Mouse (Mus musculus) hindbrain, embryonic 15.5 days (tissue): ENCODE measurements around the gene Gm37240. TPM values are rescaled to one million over a fixed set of nuclear protein-coding genes. Genes with fewer than 3 reads are reported as not detected.

Source experiments
- ATAC-seq: fragments of 200-750 bp; cut with Nextera tagmentation; 2 replicates; pipeline ENCODE4 v1.8.0; 2017; ENCODE audit warnings: low read depth, moderate number of reproducible peaks, moderate TSS enrichment; ENCODE audit not compliant: low FRiP score
- H3K27ac ChIP-seq: fragments of 300-500 bp; sonication (generic); replicated peaks from 2 replicates; pipeline ENCODE4 v1.5.1; 2015; ENCODE audit warnings: mild to moderate bottlenecking, inconsistent platforms
- H3K27me3 ChIP-seq: fragments of 300-500 bp; sonication (generic); 2 replicates; pipeline ENCODE4 v1.6.1; 2015; ENCODE audit warnings: control low read depth, inconsistent platforms
- H3K36me3 ChIP-seq: fragments of 300-500 bp; sonication (generic); 2 replicates; pipeline ENCODE4 v1.6.1; 2015; ENCODE audit warnings: control low read depth, inconsistent platforms
- H3K4me1 ChIP-seq: fragments of 300-500 bp; sonication (generic); replicated peaks from 2 replicates; pipeline ENCODE4 v1.6.1; 2015; ENCODE audit warnings: control low read depth, inconsistent platforms
- H3K4me2 ChIP-seq: fragments of 300-500 bp; sonication (generic); 2 replicates; pipeline ENCODE4 v1.6.1; 2015; ENCODE audit warnings: moderate library complexity, mild to moderate bottlenecking, inconsistent platforms
- H3K4me3 ChIP-seq: fragments of 300-500 bp; sonication (generic); 2 replicates; pipeline ENCODE4 v1.5.1; 2015; ENCODE audit warnings: mild to moderate bottlenecking, inconsistent platforms
- H3K9ac ChIP-seq: fragments of 300-500 bp; sonication (generic); 2 replicates; pipeline ENCODE4 v1.6.1; 2015; ENCODE audit warnings: inconsistent platforms
- H3K9me3 ChIP-seq: fragments of 300-500 bp; sonication (generic); 2 replicates; pipeline ENCODE4 v1.6.1; 2016; ENCODE audit warnings: control low read depth, inconsistent platforms
- WGBS: fragments of 180-500 bp; shearing (Covaris S2); methylation state at CpG from one replicate; pipeline ENCODE4 v1.1.7; 2015; 5-methylcytosine and 5-hydroxymethylcytosine counted together
- polyA plus RNA-seq: library from polyadenylated mRNA; unstranded; fragments of >200 nt; fragmentation: Nextera tagmentation; extraction: Ambion mirVana; gene quantifications from 2 replicates; pipeline ENCODE4 v1.2.1, GENCODE M21; 2015

Gm37240 gene
- polyA plus RNA-seq, 1 experiment from 2014 or later: 0.87 TPM

DNA sequence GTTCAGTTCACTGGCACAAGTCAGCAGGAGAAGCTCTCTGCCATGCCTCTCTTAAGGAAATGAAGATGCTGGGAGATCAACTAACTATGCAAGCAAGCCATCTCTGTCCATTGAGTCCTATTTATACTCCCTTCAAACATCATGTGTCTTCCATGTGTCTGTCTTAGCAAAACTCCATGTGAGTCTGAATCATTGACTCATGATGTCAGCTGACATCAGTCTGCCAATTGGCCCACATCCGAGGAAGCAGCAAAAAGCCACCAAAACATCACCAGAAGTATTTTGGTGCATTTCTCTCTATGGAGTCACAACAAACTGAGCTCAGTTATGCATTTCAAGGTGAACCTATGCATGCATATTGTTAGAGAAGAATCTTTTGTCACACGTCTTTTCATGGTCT lies 1245.9 kb downstream of the Gm37240 start:
- no peaks in the 10 kb centered on the region for H3K9me3 ChIP-seq
- H3K4me2 ChIP-seq: no peak overlapping the region
- H3K4me1 ChIP-seq: peaks cover 6% of the 10 kb centered on the region; the same call in 1 of the 2 replicates
- no peak for ATAC-seq
- 90% methylated on average over 2 of the region's 2 CpGs for WGBS
- H3K36me3 ChIP-seq: no peaks in the 10 kb centered on the region
- no peak overlapping the region for H3K27ac ChIP-seq
- no peaks in the 10 kb centered on the region for H3K27me3 ChIP-seq
- no peak overlapping the region for H3K9ac ChIP-seq
- no peak overlapping the region for H3K4me3 ChIP-seq

DNA sequence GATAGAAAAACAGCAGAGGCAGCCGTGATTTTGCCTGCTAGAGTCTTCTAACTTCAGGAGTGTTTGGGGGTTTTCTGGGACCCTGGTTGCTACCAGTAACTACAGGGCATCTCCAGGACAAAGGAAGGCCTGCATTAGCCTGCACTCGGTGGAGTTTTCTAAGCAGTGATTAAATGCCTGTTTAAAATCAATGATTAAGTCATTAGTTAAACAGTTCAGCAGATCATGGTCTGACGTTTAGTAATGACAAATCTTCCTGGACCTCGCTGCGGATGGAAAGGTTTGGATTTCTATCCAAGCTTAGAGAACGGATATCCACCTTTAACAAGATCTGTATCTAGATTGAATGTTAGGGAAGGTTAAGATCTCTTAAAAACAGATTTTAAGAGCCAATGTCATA lies 1246.8 kb downstream of the Gm37240 start:
- Histone ChIP-seq H3K4me1 (peaks cover 6% of the 10 kb centered on the region; the same call in 1 of the 2 replicates), H3K36me3 (no peaks in the 10 kb centered on the region), H3K9ac (no peak overlapping the region), H3K27ac (no peak overlapping the region), H3K27me3 (no peaks in the 10 kb centered on the region), H3K9me3 (no peaks in the 10 kb centered on the region), H3K4me3 (no peak overlapping the region), H3K4me2 (no peak overlapping the region)
- 37% methylated on average over 6 of the region's 6 CpGs for WGBS
- no peak for ATAC-seq

DNA sequence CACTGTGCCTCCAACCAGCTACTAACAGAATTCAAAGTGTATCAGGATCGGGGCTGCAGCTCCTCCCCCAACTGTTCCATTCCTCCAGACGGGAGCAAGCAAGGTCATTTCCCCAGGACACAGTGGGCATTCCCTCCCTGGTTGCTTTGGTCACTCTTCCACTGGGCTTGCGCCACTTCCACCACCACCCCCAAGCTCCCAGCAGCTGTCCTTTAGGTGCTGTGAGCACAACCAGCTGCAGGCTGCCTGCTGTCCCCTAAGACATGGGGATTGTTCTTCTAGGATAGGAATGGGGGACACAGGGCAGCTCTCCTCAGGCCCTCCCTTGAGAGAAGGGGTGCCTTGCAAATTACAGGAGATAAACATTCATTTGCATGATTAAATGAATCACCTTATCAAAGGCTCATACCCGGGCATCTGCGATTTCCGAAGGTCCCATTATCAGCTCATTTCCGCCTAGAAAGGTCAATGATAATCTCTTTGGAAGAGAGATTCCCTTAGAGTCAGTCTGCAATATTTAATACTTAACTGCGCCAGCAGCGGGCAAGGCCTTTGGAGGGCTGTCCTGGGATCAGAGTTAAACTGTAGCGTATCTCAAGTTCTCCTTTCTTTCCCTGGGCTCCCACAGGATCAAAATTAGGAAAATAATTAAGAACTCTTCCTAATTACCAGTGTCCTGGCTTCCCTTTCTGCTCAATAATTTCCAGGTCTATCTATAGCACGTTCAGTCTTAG lies 1247.4 kb downstream of the Gm37240 start:
- ATAC-seq: no peak
- Histone ChIP-seq H3K27me3 (no peaks in the 10 kb centered on the region), H3K36me3 (no peaks in the 10 kb centered on the region), H3K9ac (no peak overlapping the region), H3K4me2 (no peak overlapping the region), H3K4me3 (no peak overlapping the region), H3K27ac (no peak overlapping the region), H3K4me1 (peaks cover 6% of the 10 kb centered on the region; the same call in 1 of the 2 replicates), H3K9me3 (no peaks in the 10 kb centered on the region)
- WGBS: 42% methylated on average over 11 of the region's 11 CpGs

DNA sequence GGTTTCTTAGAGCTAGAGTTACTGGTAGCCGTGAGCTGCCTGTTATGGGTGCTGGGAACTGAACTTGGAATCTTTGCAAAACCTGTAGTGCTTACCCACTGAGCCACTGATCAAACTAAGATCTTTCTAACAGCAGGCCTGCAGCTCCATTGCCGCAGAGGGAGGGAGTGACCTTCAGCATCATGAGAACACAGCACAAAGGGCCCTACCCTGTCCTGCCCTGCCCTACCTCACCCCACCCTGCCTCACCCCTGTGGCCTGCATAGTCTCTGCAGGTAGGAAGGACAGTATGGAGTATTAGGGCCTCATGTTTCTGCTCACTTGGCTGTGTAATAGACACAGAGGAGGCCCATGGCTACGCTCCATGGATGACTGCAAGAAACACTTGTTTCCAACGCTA lies 1248.5 kb downstream of the Gm37240 start:
- Histone ChIP-seq H3K27ac (no peak overlapping the region), H3K4me2 (no peak overlapping the region), H3K4me1 (peaks cover 6% of the 10 kb centered on the region; the same call in 1 of the 2 replicates), H3K36me3 (no peaks in the 10 kb centered on the region), H3K9me3 (no peaks in the 10 kb centered on the region), H3K27me3 (no peaks in the 10 kb centered on the region), H3K9ac (no peak overlapping the region), H3K4me3 (no peak overlapping the region)
- no peak for ATAC-seq
- 87% methylated on average over 4 of the region's 4 CpGs for WGBS

DNA sequence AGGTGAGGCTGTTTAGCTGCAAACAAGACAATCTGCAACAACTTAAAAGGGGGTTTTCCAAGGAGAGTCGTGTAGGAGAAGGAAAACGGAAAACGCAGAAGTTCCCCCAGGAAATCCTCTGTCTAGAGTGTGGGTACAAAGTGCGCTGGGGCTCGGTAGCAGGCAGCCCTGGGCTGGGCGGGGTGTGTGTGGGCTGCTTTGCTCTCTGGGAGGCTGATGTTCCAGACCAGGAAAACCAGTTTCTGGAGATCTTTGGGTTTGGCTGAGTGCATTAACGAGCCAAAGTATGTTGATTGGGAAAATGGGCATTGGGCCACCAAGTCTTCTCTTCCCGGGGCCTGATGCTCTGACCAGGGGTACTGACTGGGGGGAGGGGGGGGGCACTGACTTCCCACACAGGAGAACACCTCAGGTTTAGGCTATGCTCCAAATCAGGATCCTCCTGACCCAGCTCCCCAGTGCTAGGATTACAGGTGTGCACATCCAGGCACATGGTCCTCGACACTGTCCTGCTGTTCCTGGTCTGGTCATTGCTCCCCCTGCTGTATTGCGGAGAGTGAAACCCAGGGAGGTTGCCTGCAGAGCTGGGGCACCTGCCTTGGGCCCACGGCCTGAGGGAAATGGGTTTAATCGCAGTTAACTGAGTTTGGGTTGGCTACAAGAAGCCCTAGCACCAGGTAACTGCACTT lies 1249.3 kb downstream of the Gm37240 start:
- H3K4me3 ChIP-seq: no peak overlapping the region
- no peaks in the 10 kb centered on the region for H3K36me3 ChIP-seq
- ATAC-seq: no peak
- 75% methylated on average over 12 of the region's 12 CpGs for WGBS
- H3K9me3 ChIP-seq: no peaks in the 10 kb centered on the region
- peaks cover 6% of the 10 kb centered on the region; the same call in 1 of the 2 replicates for H3K4me1 ChIP-seq
- no peak overlapping the region for H3K27ac ChIP-seq
- H3K27me3 ChIP-seq: no peaks in the 10 kb centered on the region
- no peak overlapping the region for H3K4me2 ChIP-seq
- no peak overlapping the region for H3K9ac ChIP-seq

DNA sequence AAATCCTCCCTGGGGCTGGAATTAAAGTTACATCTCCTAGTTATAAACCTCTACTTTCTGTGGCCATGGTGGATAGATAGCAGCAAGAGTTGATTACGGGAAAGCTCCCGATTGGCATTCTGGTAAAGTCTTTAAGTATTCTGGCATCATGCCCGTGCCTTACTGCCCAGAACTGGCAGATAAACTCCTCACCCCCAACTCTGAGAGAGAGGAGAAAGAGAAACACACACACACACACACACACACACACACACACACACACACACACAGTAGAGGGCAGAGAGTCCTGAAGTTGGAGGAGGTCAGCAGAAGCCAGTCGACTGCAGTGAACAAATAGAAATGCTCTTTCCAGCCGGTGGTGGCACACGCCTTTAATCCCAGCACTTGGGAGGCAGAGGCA lies 1250.2 kb downstream of the Gm37240 start:
- no peak overlapping the region for H3K4me2 ChIP-seq
- H3K9me3 ChIP-seq: no peaks in the 10 kb centered on the region
- no peaks in the 10 kb centered on the region for H3K27me3 ChIP-seq
- no peak overlapping the region for H3K27ac ChIP-seq
- no peak overlapping the region for H3K4me3 ChIP-seq
- no peaks in the 10 kb centered on the region for H3K36me3 ChIP-seq
- 83% methylated on average over 6 of the region's 6 CpGs for WGBS
- peaks cover 6% of the 10 kb centered on the region; the same call in 1 of the 2 replicates for H3K4me1 ChIP-seq
- H3K9ac ChIP-seq: no peak overlapping the region
- ATAC-seq: no peak

DNA sequence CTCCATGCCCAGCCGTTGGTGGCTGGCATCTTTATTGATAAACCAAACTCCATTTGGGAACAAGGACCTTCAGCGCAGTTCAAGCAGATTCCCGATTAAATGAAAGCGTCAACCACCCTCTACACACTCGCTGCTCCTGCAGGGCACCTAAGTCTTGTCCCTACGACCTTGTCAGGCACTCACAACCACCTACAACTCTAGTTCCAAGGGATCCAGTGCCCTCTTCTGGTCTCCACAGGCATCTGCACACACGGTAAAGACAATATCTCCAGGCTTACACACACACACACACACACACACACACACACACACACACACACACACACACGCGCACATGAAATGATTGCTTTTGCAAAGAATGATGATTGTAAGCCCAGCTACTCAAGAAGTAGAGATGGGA lies 1255.7 kb downstream of the Gm37240 start:
- H3K27ac ChIP-seq: no peak overlapping the region
- no peaks in the 10 kb centered on the region for H3K9me3 ChIP-seq
- no peak overlapping the region for H3K4me2 ChIP-seq
- no peak overlapping the region for H3K9ac ChIP-seq
- no peaks in the 10 kb centered on the region for H3K36me3 ChIP-seq
- no peak overlapping the region for H3K4me3 ChIP-seq
- no peaks in the 10 kb centered on the region for H3K4me1 ChIP-seq
- ATAC-seq: no peak
- H3K27me3 ChIP-seq: no peaks in the 10 kb centered on the region
- 93% methylated on average over 9 of the region's 9 CpGs for WGBS

DNA sequence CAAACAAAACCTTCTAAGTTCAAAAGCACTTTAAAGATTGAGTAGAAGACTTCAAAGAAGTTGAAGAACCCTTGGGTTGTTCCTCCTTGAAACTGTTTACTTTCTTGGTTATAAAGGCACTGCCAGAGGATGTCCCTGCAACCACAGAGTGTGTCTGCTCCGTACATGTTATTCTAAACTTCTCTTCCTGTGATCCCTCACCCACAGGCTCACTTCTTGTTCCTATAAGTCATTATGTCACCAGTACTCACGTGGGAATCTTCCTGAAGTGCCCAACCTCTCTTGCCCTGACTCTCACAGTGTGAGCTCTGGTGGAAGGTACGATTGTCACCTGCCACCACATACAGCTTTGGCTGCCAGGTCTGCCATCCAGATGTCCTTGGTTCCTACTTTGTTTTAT lies 1265.3 kb downstream of the Gm37240 start:
- Histone ChIP-seq H3K9ac (no peak overlapping the region), H3K4me2 (no peak overlapping the region), H3K36me3 (no peaks in the 10 kb centered on the region), H3K27me3 (no peaks in the 10 kb centered on the region), H3K4me1 (peaks cover 7% of the 10 kb centered on the region; the same call in 1 of the 2 replicates), H3K9me3 (no peaks in the 10 kb centered on the region), H3K27ac (no peak overlapping the region), H3K4me3 (no peak overlapping the region)
- ATAC-seq: no peak
- WGBS: 68% methylated on average over 3 of the region's 3 CpGs

DNA sequence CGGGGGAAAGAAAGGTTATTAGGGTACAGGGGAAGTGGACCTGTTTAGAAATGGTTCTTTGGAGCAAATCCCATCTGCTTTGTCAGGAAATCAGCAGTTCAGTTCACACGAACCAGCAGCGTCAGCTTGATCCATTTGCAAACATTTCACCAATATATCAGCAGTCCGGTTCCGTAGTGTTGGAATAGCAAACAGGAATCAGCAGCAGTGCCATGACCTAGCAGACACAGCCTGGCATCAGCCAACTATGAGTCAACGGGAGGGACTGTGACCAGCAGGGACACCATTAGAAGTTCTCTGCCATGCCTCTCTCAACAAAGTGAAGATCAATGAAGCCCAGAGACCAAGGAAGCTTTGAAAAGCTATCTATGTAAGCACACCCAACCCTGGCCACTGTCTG lies 1267.6 kb downstream of the Gm37240 start:
- no peaks in the 10 kb centered on the region for H3K4me1 ChIP-seq
- no peak overlapping the region for H3K9ac ChIP-seq
- H3K9me3 ChIP-seq: no peaks in the 10 kb centered on the region
- H3K36me3 ChIP-seq: no peaks in the 10 kb centered on the region
- no peak for ATAC-seq
- H3K4me3 ChIP-seq: no peak overlapping the region
- 90% methylated on average over 6 of the region's 6 CpGs for WGBS
- H3K27me3 ChIP-seq: no peaks in the 10 kb centered on the region
- no peak overlapping the region for H3K27ac ChIP-seq
- H3K4me2 ChIP-seq: no peak overlapping the region

DNA sequence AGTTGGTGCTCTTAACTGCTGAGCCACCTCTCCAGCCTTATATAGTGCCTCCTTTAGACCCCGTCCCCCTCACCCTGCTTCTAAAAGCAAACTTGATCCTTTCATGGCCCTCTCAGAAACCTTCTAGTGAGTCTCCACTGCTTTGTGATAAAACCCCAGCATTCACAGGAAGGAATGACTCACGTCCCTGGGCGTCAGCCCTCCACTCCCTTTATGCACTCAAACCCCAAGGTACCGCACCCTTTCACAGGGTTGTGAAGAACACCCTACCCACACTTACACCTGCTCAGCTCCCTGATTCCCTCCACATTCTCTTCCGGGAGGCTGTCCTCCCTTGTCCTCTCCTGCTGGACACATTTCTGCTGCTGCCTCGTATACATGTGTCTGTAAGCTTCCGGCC lies 1268.3 kb downstream of the Gm37240 start:
- H3K27ac ChIP-seq: no peak overlapping the region
- no peak overlapping the region for H3K9ac ChIP-seq
- H3K27me3 ChIP-seq: no peaks in the 10 kb centered on the region
- no peaks in the 10 kb centered on the region for H3K4me1 ChIP-seq
- H3K36me3 ChIP-seq: no peaks in the 10 kb centered on the region
- 96% methylated on average over 7 of the region's 7 CpGs for WGBS
- H3K4me2 ChIP-seq: no peak overlapping the region
- ATAC-seq: no peak
- no peak overlapping the region for H3K4me3 ChIP-seq
- H3K9me3 ChIP-seq: no peaks in the 10 kb centered on the region

DNA sequence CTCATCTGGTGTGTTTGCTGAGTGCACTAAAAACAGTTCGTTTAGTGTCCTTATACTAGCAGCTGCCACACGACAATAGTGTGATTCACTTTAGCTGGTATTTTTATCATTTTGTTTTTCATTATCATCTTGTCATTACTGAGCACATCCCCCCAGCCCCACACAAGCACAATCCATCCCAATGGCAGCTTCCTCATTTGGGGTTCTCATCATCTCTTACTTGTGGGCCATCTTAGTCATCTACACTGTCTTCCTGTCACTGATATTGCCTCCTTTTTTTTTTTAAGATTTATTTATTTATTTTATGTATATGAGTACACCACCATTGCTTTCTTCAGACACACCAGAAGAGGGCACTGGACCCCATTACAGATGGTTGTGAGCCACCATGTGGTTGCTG lies 1268.7 kb downstream of the Gm37240 start:
- Histone ChIP-seq H3K9me3 (no peaks in the 10 kb centered on the region), H3K4me2 (no peak overlapping the region), H3K27ac (no peak overlapping the region), H3K4me1 (no peaks in the 10 kb centered on the region), H3K36me3 (no peaks in the 10 kb centered on the region), H3K9ac (no peak overlapping the region), H3K27me3 (no peaks in the 10 kb centered on the region), H3K4me3 (no peak overlapping the region)
- 97% methylated on average over 2 of the region's 2 CpGs for WGBS
- ATAC-seq: no peak

DNA sequence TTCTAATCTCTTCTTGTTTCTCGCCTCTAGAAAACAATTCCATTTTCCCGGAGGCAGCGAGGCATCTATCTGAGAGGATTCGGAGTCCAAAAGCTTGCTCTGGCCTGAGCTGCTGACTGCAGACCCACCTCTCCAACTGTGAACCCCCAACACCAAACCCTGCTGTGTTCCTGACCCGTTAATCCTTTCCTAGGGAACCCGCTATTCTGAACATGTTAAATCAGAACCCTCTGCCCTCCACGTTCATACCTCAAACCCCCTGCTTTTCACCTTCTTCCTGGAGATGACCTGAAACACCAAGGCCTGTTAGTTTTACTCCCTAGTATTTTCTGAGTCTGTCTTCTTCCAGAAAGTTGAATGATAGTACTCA lies 1271.5 kb downstream of the Gm37240 start:
- WGBS: 39% methylated on average over 7 of the region's 7 CpGs
- no peaks in the 10 kb centered on the region for H3K36me3 ChIP-seq
- no peak for ATAC-seq
- no peak overlapping the region for H3K4me3 ChIP-seq
- H3K4me2 ChIP-seq: no peak overlapping the region
- no peaks in the 10 kb centered on the region for H3K9me3 ChIP-seq
- no peaks in the 10 kb centered on the region for H3K4me1 ChIP-seq
- no peak overlapping the region for H3K27ac ChIP-seq
- no peaks in the 10 kb centered on the region for H3K27me3 ChIP-seq
- H3K9ac ChIP-seq: no peak overlapping the region
